Mouse (Mus musculus): ENCODE measurements around the gene Actr5. TPM values are rescaled to one million over a fixed set of nuclear protein-coding genes. Genes with fewer than 3 reads are reported as not detected.

Actr5 gene
- total and polyA plus RNA-seq, 3 experiments = 17.0 to 20.8 TPM; not detected in 1

- Histone ChIP-seq H3K27ac (ENCODE audit: control insufficient read depth, low read depth, low read length) (no peak overlapping the region), H3K36me3 (ENCODE audit: control insufficient read depth in 1 of 2, insufficient read depth in 2 of 2, low read length in 2 of 2) (no peaks in the 10 kb centered on the region), H3K9me3 (replicated peaks; ENCODE audit: insufficient read depth, low read length) (no peaks in the 10 kb centered on the region), H3K4me1 (ENCODE audit: control insufficient read depth in 1 of 2, insufficient read depth in 2 of 2, low read length in 2 of 2) (no peaks in the 10 kb centered on the region), H3K4me3 (ENCODE audit: control insufficient read depth in 1 of 2, insufficient read depth in 1 of 2, low read depth in 2 of 2, low read length in 2 of 2) (no peak overlapping the region), H3K9ac (ENCODE audit: control insufficient read depth, low read depth, low read length, poor library complexity, severe bottlenecking) (no peak overlapping the region), H3K79me2 (ENCODE audit: control insufficient read depth, insufficient read depth, low read length, poor library complexity) (no peaks in the 10 kb centered on the region), H3K27me3 (ENCODE audit: control insufficient read depth in 1 of 2, insufficient read depth in 2 of 2, low read length in 2 of 2) (no peaks in the 10 kb centered on the region; a peak in 1 of 4 replicates)
- no peak for TF ChIP-seq NELFE (IDR thresholded peaks at IDR 0.05; ENCODE audit: low read depth, low read length)
- no peak for TF ChIP-seq TBP (IDR thresholded peaks at IDR 0.05; ENCODE audit: low read depth, low read length)
- TF ChIP-seq KAT2A (conservative IDR thresholded peaks at IDR 0.05; ENCODE audit: low read depth, low read length) = no peak
- TF ChIP-seq NRF1 (IDR thresholded peaks at IDR 0.05; ENCODE audit: insufficient read depth, low read depth, low read length, poor library complexity, severe bottlenecking) = no peak
- no peak for TF ChIP-seq CTCF (IDR thresholded peaks at IDR 0.05 in 2 of 3, conservative IDR thresholded peaks at IDR 0.05 in 1 of 3; ENCODE audit: control insufficient read depth in 1 of 3, insufficient read depth in 1 of 3, low read depth in 2 of 3, low read length in 3 of 3, poor library complexity in 1 of 3, severe bottlenecking in 1 of 3)
- no peak for TF ChIP-seq CHD1 (IDR thresholded peaks at IDR 0.05; ENCODE audit: low read depth, low read length)
- TF ChIP-seq HCFC1 (IDR thresholded peaks at IDR 0.05; ENCODE audit: low read depth, low read length) = no peak
- TF ChIP-seq GABPA (IDR thresholded peaks at IDR 0.05; ENCODE audit: low read depth, low read length) = no peak
- TF ChIP-seq JUND (IDR thresholded peaks at IDR 0.05; ENCODE audit: low read depth, low read length) = no peak
- TF ChIP-seq MAX (IDR thresholded peaks at IDR 0.05; ENCODE audit: low read length) = no peak
- no peak for DNase-seq (ENCODE audit: low read depth, low spot score)
Measured at GRCm38 (mm10) chr2:158659346-158659745, 34.7 kb downstream of the Actr5 start.

DNA sequence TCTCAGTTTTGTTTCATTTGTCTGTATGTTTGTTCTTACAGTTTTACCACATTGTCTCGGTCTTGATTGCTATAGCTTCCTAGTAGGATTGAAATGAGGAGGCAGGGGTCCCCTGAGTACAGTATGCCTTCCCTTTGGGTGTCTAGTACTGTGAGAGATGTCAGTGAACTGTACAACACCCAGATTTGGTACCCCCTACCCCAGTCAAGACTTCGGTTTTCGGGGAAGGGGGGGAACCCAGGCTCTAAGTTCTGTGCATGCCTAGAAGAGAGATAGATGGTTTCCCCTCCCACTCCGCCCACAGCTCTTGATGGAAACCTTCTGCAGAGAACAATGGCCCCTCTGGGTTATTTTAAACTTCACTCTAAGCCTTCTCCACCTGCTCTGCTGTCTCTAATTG, 40.4 kb downstream of the Actr5 start, which contains the start of gene Ppp1r16b:
TSS of gene Ppp1r16b (plus strand) at position 301 of the 400 bp plus-strand sequence.
- Histone ChIP-seq H3K79me2 (ENCODE audit: control insufficient read depth, insufficient read depth, low read length, poor library complexity) (no peaks in the 10 kb centered on the region), H3K4me3 (ENCODE audit: control insufficient read depth in 1 of 2, insufficient read depth in 1 of 2, low read depth in 2 of 2, low read length in 2 of 2) (no peak within 1 kb of the TSS), H3K27ac (ENCODE audit: control insufficient read depth, low read depth, low read length) (no peak within 1 kb of the TSS), H3K4me1 (ENCODE audit: control insufficient read depth in 1 of 2, insufficient read depth in 2 of 2, low read length in 2 of 2) (no peaks in the 10 kb centered on the region), H3K9me3 (replicated peaks; ENCODE audit: insufficient read depth, low read length) (no peaks in the 10 kb centered on the region), H3K36me3 (ENCODE audit: control insufficient read depth in 1 of 2, insufficient read depth in 2 of 2, low read length in 2 of 2) (no peaks in the 10 kb centered on the region), H3K27me3 (ENCODE audit: control insufficient read depth in 1 of 2, insufficient read depth in 2 of 2, low read length in 2 of 2) (no peaks in the 10 kb centered on the region), H3K9ac (ENCODE audit: control insufficient read depth, low read depth, low read length, poor library complexity, severe bottlenecking) (no peak within 1 kb of the TSS)
- TF ChIP-seq MYC (IDR thresholded peaks at IDR 0.05; ENCODE audit: low read depth, low read length) (no peak), NELFE (IDR thresholded peaks at IDR 0.05; ENCODE audit: low read depth, low read length) (no peak), ZKSCAN1 (IDR thresholded peaks at IDR 0.05; ENCODE audit: low read depth, low read length) (no peak), CHD1 (IDR thresholded peaks at IDR 0.05; ENCODE audit: low read depth, low read length) (no peak), ZNF384 (IDR thresholded peaks at IDR 0.05; ENCODE audit: low read depth, low read length) (no peak), MXI1 (IDR thresholded peaks at IDR 0.05; ENCODE audit: low read depth, low read length) (no peak), E2F4 (IDR thresholded peaks at IDR 0.05; ENCODE audit: borderline replicate concordance, low read depth, low read length) (no peak), CHD2 (IDR thresholded peaks at IDR 0.05; ENCODE audit: low read length) (no peak)
- DNase-seq (ENCODE audit: low read depth, low spot score) = no peak

Data from MEL (cell line).